ENCODE assay signal across 9 mouse cellular contexts in the genomic region with DNA sequence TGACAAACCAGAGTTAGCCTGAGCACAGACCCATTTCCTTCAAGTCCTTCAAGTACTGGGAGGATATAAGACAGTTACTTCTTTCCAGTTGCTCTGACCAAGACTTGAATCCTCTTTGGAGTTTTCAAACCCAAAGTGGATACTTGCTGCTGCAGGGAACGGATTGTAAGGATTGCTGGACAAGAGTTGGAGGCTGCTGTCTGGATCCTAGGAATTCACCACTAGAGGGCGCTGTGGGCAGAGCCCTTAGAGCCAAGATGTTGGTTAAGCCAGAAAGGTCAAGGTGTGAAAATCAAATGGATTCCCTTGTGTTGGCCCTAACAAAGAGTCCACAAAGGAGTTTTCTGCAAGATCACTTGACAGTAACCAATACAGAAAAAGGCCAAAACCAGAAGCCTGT. TPM values are rescaled to one million over a fixed set of nuclear protein-coding genes. Genes with fewer than 3 reads are reported as not detected.
A peak's percentile ranks its signal among the peaks of the same experiment; 100 is the strongest.
DNase-seq lines count a peak whose midpoint lies in the region; ATAC-seq lines count a peak whose summit lies in the region.
"Had no signal": no experiment of that assay in that cellular context is flagged by ENCODE, and none has a peak within 500 bp of the region (broad histone marks: within the 10 kb centered on the region; RNA-seq: fewer than 3 reads in every experiment).

No protein-coding gene starts in this region.

- ATAC-seq in forebrain, embryonic 14.5 days, result no peak
- ATAC-seq in forebrain, embryonic 13.5 days, result no peak
- ATAC-seq in embryonic facial prominence, embryonic 14.5 days (ENCODE audit: low read depth), result no peak

- H3K4me2 ChIP-seq in forebrain, embryonic 14.5 days (ENCODE audit: low read length), result no peak overlapping the region
- H3K4me2 ChIP-seq in forebrain, embryonic 13.5 days, result no peak overlapping the region
- H3K4me2 ChIP-seq in embryonic facial prominence, embryonic 14.5 days (ENCODE audit: low read depth, low read length), result no peak overlapping the region

- no peak overlapping the region for H3K27ac ChIP-seq in forebrain, embryonic 14.5 days (ENCODE audit: low read depth, low read length)
- H3K27ac ChIP-seq in forebrain, embryonic 13.5 days, result no peak overlapping the region
- H3K27ac ChIP-seq in embryonic facial prominence, embryonic 14.5 days (replicated peaks; ENCODE audit: low read depth, low read length), result no peak overlapping the region

- H3K27me3 ChIP-seq in forebrain, embryonic 14.5 days (replicated peaks; ENCODE audit: control insufficient read depth, insufficient read depth, low read length), result no peaks in the 10 kb centered on the region
- no peaks in the 10 kb centered on the region for H3K27me3 ChIP-seq in forebrain, embryonic 13.5 days
- no peaks in the 10 kb centered on the region for H3K27me3 ChIP-seq in embryonic facial prominence, embryonic 14.5 days (replicated peaks; ENCODE audit: control insufficient read depth, insufficient read depth, low read length)
- H3K27me3 ChIP-seq in splenic B cell, adult 2 months (ENCODE audit: control insufficient read depth, insufficient read depth, low read length, poor library complexity, severe bottlenecking), result no peaks in the 10 kb centered on the region

- WGBS in forebrain, embryonic 14.5 days, result 2% methylated on average over 2 of the region's 2 CpGs
- WGBS in forebrain, embryonic 13.5 days, result 4% methylated on average over 2 of the region's 2 CpGs
- 0% methylated on average over 2 of the region's 2 CpGs for WGBS in embryonic facial prominence, embryonic 14.5 days

- no peak overlapping the region for H3K4me3 ChIP-seq in forebrain, embryonic 14.5 days (ENCODE audit: low read depth, low read length)
- H3K4me3 ChIP-seq in forebrain, embryonic 13.5 days, result no peak overlapping the region
- no peak overlapping the region for H3K4me3 ChIP-seq in embryonic facial prominence, embryonic 14.5 days (ENCODE audit: low read depth, low read length)

- H3K4me1 ChIP-seq in forebrain, embryonic 14.5 days (ENCODE audit: control insufficient read depth, insufficient read depth, low read length), result no peaks in the 10 kb centered on the region
- H3K4me1 ChIP-seq in forebrain, embryonic 13.5 days, result no peaks in the 10 kb centered on the region
- H3K4me1 ChIP-seq in embryonic facial prominence, embryonic 14.5 days (ENCODE audit: control insufficient read depth, insufficient read depth, low read length), result no peaks in the 10 kb centered on the region

- DNase-seq in forebrain, embryonic 14.5 days (ENCODE audit: low spot score), result peak; percentile 70
- DNase-seq in B cell, adult 2 months, result peak; percentile 79 to 83
- peak; percentile 90 for DNase-seq in brain, adult 2 months (ENCODE audit: low read depth, low spot score)
- DNase-seq in embryonic facial prominence, embryonic 14.5 days (ENCODE audit: low spot score), result peak; percentile 49
- peak; percentile 52 for DNase-seq in layer of hippocampus, adult 9-11 months
- DNase-seq in lung, postnatal 4 days, result peak; percentile 41 to 70
- DNase-seq in splenic B cell, adult 2 months (ENCODE audit: low read depth, low spot score), result peak; percentile 85

- no peaks in the 10 kb centered on the region; the same call in 1 of the 2 replicates for H3K9me3 ChIP-seq in forebrain, embryonic 14.5 days (replicated peaks; ENCODE audit: control insufficient read depth, low read length)
- H3K9me3 ChIP-seq in forebrain, embryonic 13.5 days (replicated peaks), result peaks cover 9% of the 10 kb centered on the region
- 0 out of 2 replicates have a peak, but pooled peaks cover 4% of the 10 kb centered on the region for H3K9me3 ChIP-seq in embryonic facial prominence, embryonic 14.5 days (ENCODE audit: control insufficient read depth, low read length)

- H3K9ac ChIP-seq in forebrain, embryonic 14.5 days (ENCODE audit: low read length), result no peak overlapping the region
- no peak overlapping the region for H3K9ac ChIP-seq in forebrain, embryonic 13.5 days
- H3K9ac ChIP-seq in embryonic facial prominence, embryonic 14.5 days (ENCODE audit: low read depth, low read length), result no peak overlapping the region

- no peaks in the 10 kb centered on the region for H3K36me3 ChIP-seq in forebrain, embryonic 14.5 days (ENCODE audit: control insufficient read depth, insufficient read depth, low read length)
- H3K36me3 ChIP-seq in forebrain, embryonic 13.5 days (ENCODE audit: poor library complexity, severe bottlenecking), result no peaks in the 10 kb centered on the region
- H3K36me3 ChIP-seq in embryonic facial prominence, embryonic 14.5 days (ENCODE audit: control insufficient read depth, insufficient read depth, low read length), result no peaks in the 10 kb centered on the region
- no peaks in the 10 kb centered on the region for H3K36me3 ChIP-seq in splenic B cell, adult 2 months (ENCODE audit: control insufficient read depth, insufficient read depth, low read length, poor library complexity, severe bottlenecking)
- H3K36me3 ChIP-seq: G1E had no signal

RNA-seq across cellular contexts. Expression of a gene that starts 38.0 kb away (rescaled TPM):
- polyA plus RNA-seq in forebrain, embryonic 14.5 days (2014; fragmentation: Nextera tagmentation; extraction: Ambion mirVana), result 16.8 and 19.7 TPM in 2 replicates
- polyA plus RNA-seq in forebrain, embryonic 13.5 days (2015; fragmentation: Nextera tagmentation; extraction: Ambion mirVana), result 18.2 and 18.7 TPM in 2 replicates
- polyA plus RNA-seq in embryonic facial prominence, embryonic 14.5 days (2014; fragmentation: Nextera tagmentation; extraction: Ambion mirVana), result 10.5 and 11.9 TPM in 2 replicates
- polyA plus RNA-seq: G1E had no signal
